Mouse (Mus musculus): Measurements from ENCODE around the gene Hmg20a.

DNA sequence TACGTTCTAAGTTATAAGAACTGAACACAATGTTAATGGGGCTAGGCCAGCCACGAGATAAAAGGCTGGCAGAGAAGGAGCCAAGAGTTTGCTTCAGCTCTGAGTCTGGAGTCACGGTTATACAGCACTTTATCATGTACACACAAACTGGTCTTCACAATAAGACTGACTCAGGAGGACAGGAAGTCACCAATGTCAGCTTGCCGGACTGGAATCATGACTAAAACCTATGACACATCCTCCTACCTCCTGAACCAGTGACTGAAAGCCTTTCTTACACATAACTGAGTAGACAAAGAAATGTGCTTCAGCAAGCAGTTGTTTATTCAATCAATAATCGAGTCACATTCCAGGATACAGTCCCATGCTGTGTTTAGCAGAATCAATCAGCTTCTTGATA is 47.7 kb upstream of the Hmg20a start:
- TF ChIP-seq CTCF (IDR thresholded peaks at IDR 0.05; ENCODE audit: extremely low read depth, insufficient read length, insufficient replicate concordance, low read depth, low read length), result no peak
- no peak for TF ChIP-seq POLR2A (IDR thresholded peaks at IDR 0.05; ENCODE audit: low read depth, low read length)

Data from small intestine, adult 2 months (tissue).